Mouse (Mus musculus) liver, adult 2 months (tissue): ENCODE results near the gene Ier2.

Experiments
- CTCF ChIP-seq: fragments of 200-500 bp; IDR thresholded peaks from 2 replicates; pipeline ENCODE4 v1.5.1; 2011; ENCODE audit warnings: low read depth, low read length, control low read depth
- POLR2A ChIP-seq: fragments of 200-500 bp; IDR thresholded peaks from 2 replicates; pipeline ENCODE4 v1.6.1; 2011; ENCODE audit warnings: low read length, control low read depth; ENCODE audit not compliant: insufficient read depth; ENCODE audit errors: extremely low read depth

GRCm38 (mm10) chr8:84664566-84665384, 2.1 kb upstream of the Ier2 start:
- TF ChIP-seq CTCF (peak; percentile 34; the same call in 1 of the 2 replicates), POLR2A (no peak)
